Comparison of ENCODE assay signal across 9 mouse cellular contexts in genomic region chr9:45911673-45912072, GRCm38 (mm10). TPM values are rescaled to one million over a fixed set of nuclear protein-coding genes. Genes with fewer than 3 reads are reported as not detected.
DNase-seq lines count a peak whose midpoint lies in the region; ATAC-seq lines count a peak whose summit lies in the region.
"Had no signal": no experiment of that assay in that cellular context is flagged by ENCODE, and none has a peak within 500 bp of the region (broad histone marks: within the 10 kb centered on the region; RNA-seq: fewer than 3 reads in every experiment).

No protein-coding gene starts in this region.

- H3K4me1 ChIP-seq in embryonic facial prominence, embryonic 11.5 days (ENCODE audit: control insufficient read depth, insufficient read depth, low read length), result no peaks in the 10 kb centered on the region; the same call in 1 of the 2 replicates
- peaks cover 5% of the 10 kb centered on the region; the same call in 1 of the 2 replicates for H3K4me1 ChIP-seq in limb, embryonic 11.5 days (ENCODE audit: control insufficient read depth, insufficient read depth, low read length)

- no peak overlapping the region for H3K4me3 ChIP-seq in embryonic facial prominence, embryonic 11.5 days (ENCODE audit: low read depth, low read length)
- H3K4me3 ChIP-seq in limb, embryonic 11.5 days (ENCODE audit: low read depth, low read length), result no peak overlapping the region

- intact Hi-C loops in left cerebral cortex, postnatal 4 days (cut with DNase I), result no loop called here

- no peaks in the 10 kb centered on the region for H3K27me3 ChIP-seq in embryonic facial prominence, embryonic 11.5 days (ENCODE audit: control insufficient read depth, insufficient read depth, low read length)
- H3K27me3 ChIP-seq in limb, embryonic 11.5 days (ENCODE audit: control insufficient read depth, insufficient read depth, low read length), result no peaks in the 10 kb centered on the region

- no peak for ATAC-seq in embryonic facial prominence, embryonic 11.5 days (replicated peaks; ENCODE audit: insufficient number of reproducible peaks, low FRiP score, low TSS enrichment, low read depth)
- no peak for ATAC-seq in limb, embryonic 11.5 days (ENCODE audit: insufficient number of reproducible peaks, low FRiP score, low TSS enrichment, low read depth)

- H3K9me3 ChIP-seq in embryonic facial prominence, embryonic 11.5 days (replicated peaks; ENCODE audit: control insufficient read depth, low read length), result no peaks in the 10 kb centered on the region
- no peaks in the 10 kb centered on the region for H3K9me3 ChIP-seq in limb, embryonic 11.5 days (ENCODE audit: control insufficient read depth, low read length)

- H3K36me3 ChIP-seq in embryonic facial prominence, embryonic 11.5 days (replicated peaks; ENCODE audit: control insufficient read depth, insufficient read depth, low read depth, low read length), result no peaks in the 10 kb centered on the region; the same call in none of the 2 replicates
- H3K36me3 ChIP-seq in limb, embryonic 11.5 days (ENCODE audit: control insufficient read depth, insufficient read depth, low read length), result peaks cover 19% of the 10 kb centered on the region

- no peak overlapping the region for H3K9ac ChIP-seq in embryonic facial prominence, embryonic 11.5 days (replicated peaks; ENCODE audit: low read length)
- no peak overlapping the region for H3K9ac ChIP-seq in limb, embryonic 11.5 days (ENCODE audit: low read length)

- peak; percentile 39 to 48 for DNase-seq in cerebellum, adult 18-20 months
- DNase-seq in cerebellum, adult 9-11 months, result no peak
- peak; percentile 49 for DNase-seq in left cerebral cortex, postnatal 4 days
- no peak for DNase-seq in left cerebral cortex, adult 8-10 months (ENCODE audit: low spot score in 2 of 2)
- peak; percentile 46 for DNase-seq in R1 (ENCODE audit: low read depth, low spot score)
- peak; percentile 43 for DNase-seq in embryonic facial prominence, embryonic 11.5 days (ENCODE audit: low spot score)
- peak; percentile 52 for DNase-seq in limb, embryonic 11.5 days (ENCODE audit: low spot score)
- DNase-seq in spleen, postnatal 10 days (ENCODE audit: low spot score in 2 of 2), result peak; percentile 24 to 74

- WGBS in embryonic facial prominence, embryonic 11.5 days, result 77% methylated on average over 1 of the region's 1 CpGs
- 64% methylated on average over 1 of the region's 1 CpGs for WGBS in limb, embryonic 11.5 days

- no peak overlapping the region for H3K4me2 ChIP-seq in embryonic facial prominence, embryonic 11.5 days (ENCODE audit: low read depth, low read length)
- no peak overlapping the region for H3K4me2 ChIP-seq in limb, embryonic 11.5 days (ENCODE audit: low read depth, severe bottlenecking)

- no peak overlapping the region for H3K27ac ChIP-seq in embryonic facial prominence, embryonic 11.5 days (replicated peaks; ENCODE audit: low read depth, low read length)
- H3K27ac ChIP-seq in limb, embryonic 11.5 days (replicated peaks; ENCODE audit: low read depth, low read length), result no peak overlapping the region
- H3K27ac ChIP-seq: macrophage had no signal

RNA-seq across cellular contexts. Expression of gene Rnf214, which starts 5.0 kb away (rescaled TPM):
- 10 to 100 TPM; 97.3 to 97.6 TPM for total RNA-seq in left cerebral cortex, postnatal 4 days (2021)
- total RNA-seq in left cerebral cortex, adult 8-10 months (2022), result 10 to 100 TPM; 72.3 to 85.7 (median 81.2) TPM
- 53.1 and 54.4 TPM in 2 replicates for polyA plus RNA-seq in embryonic facial prominence, embryonic 11.5 days (2014; fragmentation: Nextera tagmentation; extraction: Ambion mirVana)
- 64.0 and 66.7 TPM in 2 replicates for polyA plus RNA-seq in limb, embryonic 11.5 days (2014; fragmentation: Nextera tagmentation; extraction: Ambion mirVana)

RNA-seq across cellular contexts. Expression of gene Pcsk7, which starts 5.4 kb away (rescaled TPM):
- 10 to 100 TPM; 31.0 to 32.1 TPM for total RNA-seq in left cerebral cortex, postnatal 4 days (2021)
- 10 to 100 TPM; 20.5 to 28.5 (median 23.0) TPM for total RNA-seq in left cerebral cortex, adult 8-10 months (2022)
- 9.6 and 13.2 TPM in 2 replicates for polyA plus RNA-seq in embryonic facial prominence, embryonic 11.5 days (2014; fragmentation: Nextera tagmentation; extraction: Ambion mirVana)
- 13.4 and 15.4 TPM in 2 replicates for polyA plus RNA-seq in limb, embryonic 11.5 days (2014; fragmentation: Nextera tagmentation; extraction: Ambion mirVana)

RNA-seq across cellular contexts. Expression of gene Tagln, which starts 24.2 kb away (rescaled TPM):
- 1 to 10 TPM; 5.7 to 6.9 TPM for total RNA-seq in left cerebral cortex, postnatal 4 days (2021)
- total RNA-seq in left cerebral cortex, adult 8-10 months (2022), result 10 to 100 TPM in 1 of 4 experiments, 1 to 10 TPM in 3; 8.9 to 17.1 (median 9.1) TPM
- polyA plus RNA-seq in embryonic facial prominence, embryonic 11.5 days (2014; fragmentation: Nextera tagmentation; extraction: Ambion mirVana), result 14.1 and 16.3 TPM in 2 replicates
- polyA plus RNA-seq in limb, embryonic 11.5 days (2014; fragmentation: Nextera tagmentation; extraction: Ambion mirVana), result 5.1 and 7.7 TPM in 2 replicates

RNA-seq across cellular contexts. Expression of gene Sidt2, which starts 43.4 kb away (rescaled TPM):
- 10 to 100 TPM; 80.0 to 97.1 TPM for total RNA-seq in left cerebral cortex, postnatal 4 days (2021)
- 10 to 100 TPM; 77.9 to 79.8 (median 78.2) TPM for total RNA-seq in left cerebral cortex, adult 8-10 months (2022)
- polyA plus RNA-seq in embryonic facial prominence, embryonic 11.5 days (2014; fragmentation: Nextera tagmentation; extraction: Ambion mirVana), result 23.6 and 23.8 TPM in 2 replicates
- polyA plus RNA-seq in limb, embryonic 11.5 days (2014; fragmentation: Nextera tagmentation; extraction: Ambion mirVana), result 24.3 and 26.6 TPM in 2 replicates

Comparison
In these comparisons a context has a peak if more than half of its experiments do, and no peak if none do; other contexts are left out.
1. DNase-seq: peak in cerebellum, adult 18-20 months (2 of 2), left cerebral cortex, postnatal 4 days (single experiment), R1 (single experiment), embryonic facial prominence, embryonic 11.5 days (single experiment), limb, embryonic 11.5 days (single experiment) and spleen, postnatal 10 days (2 of 2); none in cerebellum, adult 9-11 months (single experiment) and left cerebral cortex, adult 8-10 months (0 of 2).